Mouse (Mus musculus): ENCODE data around the gene Clmp. TPM values are rescaled to one million over a fixed set of nuclear protein-coding genes. Genes with fewer than 3 reads are reported as not detected.
"Not testable (repeated sequence)": the region's sequence is repeated elsewhere in the genome, so short reads cannot be mapped to it uniquely, and the experiment has no call there.

The Clmp gene
- polyA plus RNA-seq, 1 experiment from 2014 or later, result 43.9 TPM

DNA sequence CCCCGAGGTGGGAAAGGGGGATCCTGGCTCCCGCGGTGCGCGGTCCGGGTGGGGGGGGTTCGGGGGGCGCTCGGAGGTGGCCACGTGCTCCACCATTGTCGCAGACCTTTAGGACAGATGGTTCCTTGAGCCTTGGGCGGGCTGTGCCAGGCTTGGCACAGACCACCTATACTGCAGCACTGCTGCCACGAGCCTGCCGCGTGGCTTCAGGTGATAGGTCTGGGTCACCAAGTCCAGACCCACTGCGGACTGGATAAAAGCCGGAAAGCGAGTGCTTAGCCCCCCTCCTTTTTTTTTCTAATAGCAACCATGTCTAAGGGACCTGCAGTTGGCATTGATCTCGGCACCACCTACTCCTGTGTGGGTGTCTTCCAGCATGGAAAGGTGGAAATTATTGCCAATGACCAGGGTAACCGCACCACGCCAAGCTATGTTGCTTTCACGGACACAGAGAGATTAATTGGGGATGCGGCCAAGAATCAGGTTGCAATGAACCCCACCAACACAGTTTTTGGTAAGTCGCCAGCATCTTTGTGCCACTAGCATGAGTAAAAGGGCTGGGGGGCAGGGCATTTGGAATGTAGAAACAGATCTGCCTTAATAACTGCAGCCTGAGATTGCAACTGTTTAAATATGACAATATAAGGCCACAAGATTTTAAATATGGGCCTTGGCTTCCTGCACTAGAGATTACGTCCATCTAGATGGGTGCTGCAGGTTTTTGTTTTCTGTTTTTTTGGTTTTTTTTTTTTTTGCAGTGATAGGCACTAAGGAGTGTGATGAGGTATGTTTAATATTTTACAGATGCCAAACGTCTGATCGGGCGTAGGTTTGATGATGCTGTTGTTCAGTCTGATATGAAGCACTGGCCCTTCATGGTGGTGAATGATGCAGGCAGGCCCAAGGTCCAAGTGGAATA lies 116.1 kb downstream of the Clmp start:
- peak overlapping the region; percentile 79 for H3K27ac ChIP-seq (ENCODE audit: low read depth)

DNA sequence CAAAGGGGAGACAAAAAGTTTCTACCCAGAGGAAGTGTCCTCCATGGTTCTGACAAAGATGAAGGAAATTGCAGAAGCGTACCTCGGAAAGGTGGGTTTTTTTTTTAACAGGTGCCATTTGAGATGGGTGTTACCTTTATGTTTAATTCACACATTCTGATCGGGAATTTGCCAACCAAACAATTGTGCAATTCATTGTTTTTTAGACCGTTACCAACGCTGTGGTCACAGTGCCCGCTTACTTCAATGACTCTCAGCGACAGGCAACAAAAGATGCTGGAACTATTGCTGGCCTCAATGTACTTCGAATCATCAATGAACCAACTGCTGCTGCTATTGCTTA lies 116.7 kb downstream of the Clmp start:
- H3K9me3 ChIP-seq (ENCODE audit: control insufficient read depth, low read length); H3K27me3 ChIP-seq (replicated peaks; ENCODE audit: control insufficient read depth, insufficient read depth, low read length); H3K27ac ChIP-seq (ENCODE audit: low read depth); DNase-seq (ENCODE audit: low spot score); ATAC-seq (replicated peaks; ENCODE audit: low FRiP score, low TSS enrichment, low read depth): not testable (repeated sequence)
- Histone ChIP-seq H3K4me1 (replicated peaks; ENCODE audit: control insufficient read depth, insufficient read depth, low read length) (peaks cover 35% of the 10 kb centered on the region), H3K36me3 (ENCODE audit: control insufficient read depth, insufficient read depth, low read length) (peaks cover 47% of the 10 kb centered on the region), H3K4me2 (ENCODE audit: low read length) (peak overlapping the region; percentile 88), H3K4me3 (ENCODE audit: low read depth, low read length) (peak overlapping the region; percentile 71), H3K9ac (ENCODE audit: low read length) (peak overlapping the region; percentile 83)
- 6% methylated on average over 8 of the region's 8 CpGs for WGBS

More for the DNA sequence above, 116.1 kb downstream of the Clmp start:
- Histone ChIP-seq H3K4me1 (replicated peaks; ENCODE audit: control insufficient read depth, insufficient read depth, low read length) (peaks cover 34% of the 10 kb centered on the region), H3K4me3 (ENCODE audit: low read depth, low read length) (peak overlapping the region; percentile 71), H3K9ac (ENCODE audit: low read length) (peak overlapping the region; percentile 83), H3K4me2 (ENCODE audit: low read length) (peak overlapping the region; percentile 88), H3K36me3 (ENCODE audit: control insufficient read depth, insufficient read depth, low read length) (peaks cover 46% of the 10 kb centered on the region)
- ATAC-seq (replicated peaks; ENCODE audit: low FRiP score, low TSS enrichment, low read depth) (peak; percentile 22), DNase-seq (ENCODE audit: low spot score) (peak; percentile 69)
- H3K9me3 ChIP-seq (ENCODE audit: control insufficient read depth, low read length); H3K27me3 ChIP-seq (replicated peaks; ENCODE audit: control insufficient read depth, insufficient read depth, low read length): not testable (repeated sequence)
- under 1% methylated on average over 27 of the region's 28 CpGs for WGBS

DNA sequence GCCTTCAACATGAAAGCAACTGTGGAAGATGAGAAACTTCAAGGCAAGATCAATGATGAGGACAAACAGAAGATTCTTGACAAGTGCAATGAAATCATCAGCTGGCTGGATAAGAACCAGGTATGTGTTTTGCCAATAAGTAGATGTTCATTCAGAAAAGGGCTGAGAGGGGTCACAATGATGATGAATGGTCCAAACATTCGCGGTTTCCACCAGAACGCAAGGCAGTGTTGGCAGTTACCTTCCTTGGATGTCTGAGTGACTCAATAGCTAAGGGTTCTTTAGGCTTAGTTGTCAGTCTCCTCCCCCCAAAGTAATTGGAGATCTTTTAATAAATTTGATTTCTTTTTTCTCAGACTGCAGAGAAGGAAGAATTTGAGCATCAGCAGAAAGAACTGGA lies 118.8 kb downstream of the Clmp start:
- H3K4me3 ChIP-seq (ENCODE audit: low read depth, low read length); H3K27me3 ChIP-seq (replicated peaks; ENCODE audit: control insufficient read depth, insufficient read depth, low read length); H3K27ac ChIP-seq (ENCODE audit: low read depth); DNase-seq (ENCODE audit: low spot score); ATAC-seq (replicated peaks; ENCODE audit: low FRiP score, low TSS enrichment, low read depth); H3K9me3 ChIP-seq (ENCODE audit: control insufficient read depth, low read length); H3K9ac ChIP-seq (ENCODE audit: low read length): not testable (repeated sequence)
- Histone ChIP-seq H3K4me2 (ENCODE audit: low read length) (peak overlapping the region; percentile 49), H3K36me3 (ENCODE audit: control insufficient read depth, insufficient read depth, low read length) (peaks cover 47% of the 10 kb centered on the region), H3K4me1 (replicated peaks; ENCODE audit: control insufficient read depth, insufficient read depth, low read length) (peaks cover 20% of the 10 kb centered on the region)
- 68% methylated on average over 3 of the region's 3 CpGs for WGBS

DNA sequence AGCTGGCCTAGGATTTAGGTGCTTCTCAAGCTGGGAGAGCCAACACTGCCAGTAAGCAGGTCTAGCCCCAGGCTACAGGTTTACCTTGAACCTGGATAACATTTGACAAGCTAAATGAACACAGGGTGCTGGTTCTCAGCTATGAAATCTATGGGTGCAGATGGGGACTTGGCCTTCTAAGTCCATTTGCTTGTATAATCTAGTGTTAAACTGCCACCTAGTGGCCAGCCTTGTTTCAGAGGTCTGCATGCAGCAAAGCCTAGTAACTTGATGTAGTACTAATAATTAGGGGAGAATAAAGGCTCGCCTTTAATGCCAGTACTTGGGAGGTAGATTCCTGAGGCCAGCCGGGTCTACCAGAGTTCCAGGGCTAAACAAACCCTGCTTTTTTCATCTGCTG lies 119.5 kb downstream of the Clmp start:
- no peak overlapping the region for H3K27ac ChIP-seq (ENCODE audit: low read depth)

DNA sequence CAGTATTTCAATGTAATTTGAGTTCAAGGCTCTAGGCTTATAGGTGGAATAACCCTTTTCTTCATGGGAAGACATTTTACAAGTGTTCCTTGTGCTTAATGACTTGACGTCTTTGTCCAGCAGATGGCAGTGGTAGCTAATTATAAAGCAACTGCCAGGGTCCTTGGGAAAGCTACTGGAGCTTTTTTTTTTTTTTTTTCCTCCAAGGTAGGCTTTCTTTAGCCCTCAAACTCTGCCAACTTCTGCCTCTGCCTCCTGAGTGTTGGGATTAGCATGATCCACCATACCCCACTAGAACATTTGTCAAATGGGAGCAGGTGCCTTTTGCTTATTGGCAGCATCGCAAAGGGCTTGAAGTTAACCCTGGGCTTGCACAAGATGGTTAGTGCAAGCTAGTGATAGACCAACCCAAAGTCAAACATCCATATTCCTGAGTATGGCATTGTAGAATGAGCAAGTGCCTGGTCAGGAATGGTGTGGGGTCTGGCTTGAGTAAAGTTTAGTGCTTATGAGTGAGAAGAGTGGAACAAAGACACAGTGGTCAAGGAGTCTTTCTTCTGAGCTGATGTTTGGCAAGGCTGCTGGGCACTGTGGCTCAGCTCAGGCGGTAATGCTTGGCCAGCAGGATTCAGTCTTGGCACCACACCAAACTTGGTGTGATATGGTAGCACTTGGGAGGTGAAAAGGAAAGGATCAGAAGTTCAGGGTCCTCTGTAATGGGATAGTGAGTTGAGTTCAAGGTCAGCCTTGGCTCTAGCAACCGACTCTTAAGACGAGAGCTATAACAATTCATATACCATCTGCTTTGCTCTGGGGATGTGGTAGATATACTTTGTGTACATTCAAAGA lies 120.9 kb downstream of the Clmp start:
- H3K36me3 ChIP-seq (ENCODE audit: control insufficient read depth, insufficient read depth, low read length), result peaks cover 47% of the 10 kb centered on the region
- H3K9ac ChIP-seq (ENCODE audit: low read length), result no peak overlapping the region
- H3K4me3 ChIP-seq (ENCODE audit: low read depth, low read length), result no peak overlapping the region
- H3K9me3 ChIP-seq (ENCODE audit: control insufficient read depth, low read length), result no peaks in the 10 kb centered on the region
- H3K4me1 ChIP-seq (replicated peaks; ENCODE audit: control insufficient read depth, insufficient read depth, low read length), result peaks cover 19% of the 10 kb centered on the region
- no peak overlapping the region for H3K4me2 ChIP-seq (ENCODE audit: low read length)
- H3K27me3 ChIP-seq (replicated peaks; ENCODE audit: control insufficient read depth, insufficient read depth, low read length), result no peaks in the 10 kb centered on the region
- WGBS, result 33% methylated on average over 5 of the region's 5 CpGs
- ATAC-seq (replicated peaks; ENCODE audit: low FRiP score, low TSS enrichment, low read depth) (peak; percentile 56), DNase-seq (ENCODE audit: low spot score) (peak; percentile 72)
- H3K27ac ChIP-seq (ENCODE audit: low read depth), result peak overlapping the region; percentile 39; the same call in 1 of the 2 replicates

More for the DNA sequence above, 119.5 kb downstream of the Clmp start:
- Histone ChIP-seq H3K9ac (ENCODE audit: low read length) (no peak overlapping the region), H3K27me3 (replicated peaks; ENCODE audit: control insufficient read depth, insufficient read depth, low read length) (no peaks in the 10 kb centered on the region), H3K36me3 (ENCODE audit: control insufficient read depth, insufficient read depth, low read length) (peaks cover 47% of the 10 kb centered on the region), H3K4me2 (ENCODE audit: low read length) (peak overlapping the region; percentile 14; the same call in 1 of the 2 replicates), H3K4me3 (ENCODE audit: low read depth, low read length) (no peak overlapping the region), H3K9me3 (ENCODE audit: control insufficient read depth, low read length) (no peaks in the 10 kb centered on the region), H3K4me1 (replicated peaks; ENCODE audit: control insufficient read depth, insufficient read depth, low read length) (peaks cover 19% of the 10 kb centered on the region)
- WGBS, result 32% methylated on average over 2 of the region's 2 CpGs
- ATAC-seq (replicated peaks; ENCODE audit: low FRiP score, low TSS enrichment, low read depth) (no peak), DNase-seq (ENCODE audit: low spot score) (peak; percentile 84)

DNA sequence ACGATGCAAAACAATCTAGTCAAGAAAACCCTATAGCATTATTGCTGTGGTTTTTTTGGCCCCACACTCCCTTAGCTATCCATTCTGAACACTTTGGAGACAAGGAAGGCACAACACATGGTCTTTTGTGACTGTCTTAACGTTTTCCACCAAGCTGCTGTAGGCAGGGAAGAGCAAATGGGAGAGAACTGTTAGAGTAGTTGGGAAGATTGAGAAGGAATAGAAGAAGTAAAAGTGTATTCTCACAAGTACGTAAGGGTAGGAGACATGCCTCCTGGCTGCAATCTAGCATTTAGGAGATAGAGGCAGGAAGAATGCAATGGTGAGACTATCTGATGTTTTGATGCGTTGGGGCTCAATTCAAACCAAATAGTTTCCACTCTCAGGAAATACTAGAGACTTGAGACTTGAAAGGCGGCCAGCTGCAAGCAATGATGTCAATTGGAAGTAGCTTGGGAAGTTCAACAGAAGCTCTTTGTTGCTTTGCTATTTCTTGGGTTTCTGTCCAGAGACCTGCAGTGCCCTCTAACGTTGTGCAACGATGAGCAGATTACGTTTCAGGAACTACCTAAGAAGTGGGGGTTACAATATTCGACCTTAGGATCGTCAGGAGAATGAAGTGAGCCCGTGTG lies 121.6 kb downstream of the Clmp start:
- Histone ChIP-seq H3K4me3 (ENCODE audit: low read depth, low read length) (no peak overlapping the region), H3K4me1 (replicated peaks; ENCODE audit: control insufficient read depth, insufficient read depth, low read length) (peaks cover 19% of the 10 kb centered on the region), H3K9me3 (ENCODE audit: control insufficient read depth, low read length) (no peaks in the 10 kb centered on the region), H3K27me3 (replicated peaks; ENCODE audit: control insufficient read depth, insufficient read depth, low read length) (no peaks in the 10 kb centered on the region), H3K36me3 (ENCODE audit: control insufficient read depth, insufficient read depth, low read length) (peaks cover 42% of the 10 kb centered on the region), H3K9ac (ENCODE audit: low read length) (no peak overlapping the region), H3K4me2 (ENCODE audit: low read length) (no peak overlapping the region), H3K27ac (ENCODE audit: low read depth) (peak overlapping the region; percentile 39)
- WGBS, result 21% methylated on average over 11 of the region's 11 CpGs
- peak; percentile 28 for ATAC-seq (replicated peaks; ENCODE audit: low FRiP score, low TSS enrichment, low read depth)
- DNase-seq (ENCODE audit: low spot score), result peak; percentile 63

DNA sequence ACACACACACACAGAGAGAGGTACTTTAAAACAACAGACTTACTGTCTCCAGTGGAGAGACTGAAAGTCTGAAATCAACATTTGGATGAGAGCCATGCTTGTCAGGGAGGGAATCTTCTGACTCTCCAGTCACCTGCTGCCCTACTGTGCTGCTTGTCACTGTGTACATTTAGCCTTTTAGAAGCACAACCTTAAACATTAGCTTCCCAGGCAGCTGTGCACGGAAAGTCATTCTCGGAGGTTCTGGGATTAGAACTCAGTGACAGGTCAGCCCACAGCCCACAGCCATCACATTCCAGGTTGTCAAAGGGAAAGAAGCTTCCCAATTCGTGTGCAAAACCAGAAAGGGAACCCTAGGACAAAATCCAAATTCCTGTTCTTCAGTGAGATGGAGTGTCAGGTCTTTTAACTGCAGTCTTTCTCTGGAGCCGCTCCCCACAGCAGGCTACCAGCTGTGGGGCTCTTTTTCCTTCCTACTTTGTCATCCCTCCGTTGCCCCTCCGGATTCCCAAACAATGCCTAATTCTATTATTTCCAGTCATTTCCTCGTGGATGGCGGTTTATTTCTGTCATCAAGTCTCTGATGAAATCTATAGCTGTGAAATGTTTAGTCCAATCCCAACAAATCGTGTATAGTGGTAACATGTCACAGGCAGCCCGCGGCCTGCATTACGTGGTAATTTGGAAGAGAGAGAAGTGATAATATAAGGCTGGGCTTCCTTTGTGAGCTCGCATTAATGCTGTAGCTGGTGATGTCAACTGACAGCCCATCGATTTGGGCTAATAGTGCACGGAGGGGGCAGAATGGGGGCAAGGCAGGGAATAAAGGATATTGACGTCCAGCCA lies 122.5 kb downstream of the Clmp start:
- no peaks in the 10 kb centered on the region for H3K9me3 ChIP-seq (ENCODE audit: control insufficient read depth, low read length)
- no peak overlapping the region for H3K9ac ChIP-seq (ENCODE audit: low read length)
- H3K27ac ChIP-seq (ENCODE audit: low read depth), result no peak overlapping the region; the same call in 1 of the 2 replicates
- H3K36me3 ChIP-seq (ENCODE audit: control insufficient read depth, insufficient read depth, low read length), result peaks cover 37% of the 10 kb centered on the region
- ATAC-seq (replicated peaks; ENCODE audit: low FRiP score, low TSS enrichment, low read depth) (0 out of 2 replicates have a peak, but pooled peaks have one; percentile 10), DNase-seq (ENCODE audit: low spot score) (no peak)
- 32% methylated on average over 16 of the region's 16 CpGs for WGBS
- H3K27me3 ChIP-seq (replicated peaks; ENCODE audit: control insufficient read depth, insufficient read depth, low read length), result no peaks in the 10 kb centered on the region
- no peak overlapping the region for H3K4me3 ChIP-seq (ENCODE audit: low read depth, low read length)
- H3K4me2 ChIP-seq (ENCODE audit: low read length), result no peak overlapping the region
- peaks cover 19% of the 10 kb centered on the region for H3K4me1 ChIP-seq (replicated peaks; ENCODE audit: control insufficient read depth, insufficient read depth, low read length)
